Mouse (Mus musculus): ENCODE results near the gene Itpr1.
A peak's percentile ranks its signal among the peaks of the same experiment; 100 is the strongest.

The Itpr1 gene

DNA sequence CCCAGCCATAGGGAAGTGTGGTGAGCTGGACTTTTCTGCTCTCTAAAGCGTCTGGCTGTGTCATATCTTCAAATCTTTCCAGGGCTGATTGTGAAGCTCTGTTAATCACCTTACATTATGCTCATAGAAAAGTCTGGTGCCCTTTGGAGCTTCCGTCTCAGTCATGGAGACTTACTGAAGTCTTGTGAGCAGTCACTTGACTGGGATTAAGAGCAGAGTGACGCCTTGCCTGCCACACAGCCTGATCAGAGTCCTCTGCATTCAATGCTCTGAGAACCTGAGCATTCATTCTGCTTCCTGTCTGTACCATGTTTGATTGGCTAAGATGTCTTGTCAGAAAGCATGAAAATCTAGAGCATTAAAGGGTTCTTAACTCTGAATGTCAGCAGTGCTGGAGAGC is 314.7 kb downstream of the Itpr1 start:
- DNase-seq: no peak

DNA sequence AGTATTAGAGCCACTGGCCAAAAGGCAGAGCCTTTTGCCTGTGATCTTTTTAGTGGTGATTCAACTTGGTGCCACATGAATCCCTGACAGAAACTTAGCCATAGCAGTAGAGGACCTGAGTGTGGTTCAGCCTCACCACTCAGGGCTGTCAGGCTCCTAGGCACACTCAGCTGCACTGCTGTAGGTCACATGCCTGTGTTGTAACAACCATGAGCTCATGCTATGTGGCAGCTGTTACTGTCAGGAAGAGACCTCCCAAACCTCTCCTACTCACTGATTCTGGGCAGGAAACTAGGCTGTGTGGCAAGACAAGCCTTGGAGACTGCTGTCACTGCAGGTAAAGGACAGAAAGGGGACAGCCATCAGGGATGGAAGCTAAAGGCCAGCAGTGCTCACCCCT is 315.1 kb downstream of the Itpr1 start:
- no peak for DNase-seq

DNA sequence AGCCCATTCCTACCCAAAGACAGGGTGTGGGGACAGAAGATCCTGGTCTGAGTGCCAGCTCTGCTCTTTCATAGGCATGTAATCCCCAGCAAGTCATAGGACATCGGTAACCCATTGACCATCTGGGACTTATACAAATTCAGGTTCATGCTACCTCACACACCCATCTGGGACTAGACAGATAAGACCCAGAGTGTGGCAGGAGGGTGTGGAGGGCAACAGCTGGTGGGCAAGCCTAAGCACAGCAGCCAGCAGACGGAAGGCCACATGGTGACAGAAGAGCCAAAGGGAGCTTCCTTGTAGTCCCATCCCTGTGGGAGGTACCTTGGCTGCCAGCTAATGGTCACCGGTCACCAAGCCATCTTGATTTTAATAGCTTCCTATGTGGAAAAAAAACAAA is 316.3 kb downstream of the Itpr1 start:
- DNase-seq: no peak

DNA sequence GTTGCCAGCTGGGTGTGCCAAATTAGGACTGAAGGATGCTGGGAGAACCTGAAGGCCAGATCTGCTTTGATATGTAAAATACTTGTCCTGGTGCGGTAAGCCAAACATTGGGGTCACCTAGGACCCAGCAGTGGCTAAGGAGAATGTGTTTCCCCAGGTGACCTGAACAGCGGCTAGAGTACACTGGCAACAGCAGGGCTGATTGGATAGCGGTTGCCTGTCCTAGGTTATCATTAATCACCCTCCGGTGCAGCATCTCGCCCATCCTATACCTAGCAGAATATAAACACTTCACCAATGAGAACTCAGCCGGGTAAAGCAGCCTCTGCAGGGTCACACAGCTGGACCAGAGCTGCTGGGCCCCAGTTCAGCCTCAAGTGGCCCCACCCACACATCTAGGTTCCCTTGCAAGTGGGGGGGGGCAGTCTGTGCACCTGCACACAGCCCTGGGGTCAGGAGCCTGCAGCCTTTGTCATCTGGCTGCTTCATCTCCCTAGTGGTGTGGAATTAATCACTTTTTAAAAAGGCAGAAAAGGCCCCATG is 318.0 kb downstream of the Itpr1 start:
- no peak for DNase-seq

DNA sequence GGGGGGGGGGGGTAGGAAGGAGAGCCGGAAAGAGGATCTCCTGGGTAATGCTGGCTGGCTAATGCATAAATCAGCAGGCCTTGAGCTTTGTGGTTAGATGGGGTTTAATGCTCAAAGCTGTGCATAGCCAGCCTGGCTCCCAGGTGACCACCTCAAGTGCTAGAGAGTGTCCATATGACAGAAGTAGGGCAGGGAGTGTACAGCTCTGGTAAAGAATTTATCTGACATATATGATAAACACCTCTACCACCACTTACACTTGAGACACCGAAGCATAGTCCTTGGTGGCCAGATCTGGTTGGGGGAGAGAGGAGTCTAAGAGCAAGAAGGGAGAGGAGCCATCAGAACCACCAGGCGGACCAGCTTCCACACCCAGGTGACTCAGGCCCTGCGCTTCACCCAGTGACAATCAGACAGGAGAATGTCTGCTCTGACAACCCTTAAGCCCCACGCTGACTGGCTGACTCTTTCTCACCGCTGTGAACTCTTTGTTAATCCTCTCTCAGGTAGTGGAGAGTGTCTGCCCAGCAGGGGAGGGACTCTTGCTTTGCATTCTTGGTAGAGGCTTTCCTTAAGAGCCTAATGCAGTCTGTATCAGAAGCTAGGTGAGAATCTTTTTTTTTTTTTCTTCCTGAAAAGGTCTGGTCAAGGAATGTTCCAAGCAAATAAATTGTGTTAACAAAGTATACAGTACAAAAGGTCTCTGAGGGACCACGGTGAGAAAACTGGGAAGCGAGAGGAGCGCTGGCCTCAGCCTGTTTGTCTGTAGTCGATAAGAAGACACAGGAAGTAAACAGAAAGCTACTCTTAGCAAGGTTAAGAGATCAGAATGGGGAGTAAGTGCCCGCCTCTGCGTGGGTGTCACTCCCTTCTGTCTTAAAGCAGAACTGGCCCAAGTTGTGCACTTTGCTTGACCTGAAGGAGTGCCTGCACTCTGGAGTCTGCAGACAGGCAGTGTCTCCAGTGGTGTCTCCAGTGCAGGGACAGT is 318.7 kb downstream of the Itpr1 start:
- DNase-seq: no peak

DNA sequence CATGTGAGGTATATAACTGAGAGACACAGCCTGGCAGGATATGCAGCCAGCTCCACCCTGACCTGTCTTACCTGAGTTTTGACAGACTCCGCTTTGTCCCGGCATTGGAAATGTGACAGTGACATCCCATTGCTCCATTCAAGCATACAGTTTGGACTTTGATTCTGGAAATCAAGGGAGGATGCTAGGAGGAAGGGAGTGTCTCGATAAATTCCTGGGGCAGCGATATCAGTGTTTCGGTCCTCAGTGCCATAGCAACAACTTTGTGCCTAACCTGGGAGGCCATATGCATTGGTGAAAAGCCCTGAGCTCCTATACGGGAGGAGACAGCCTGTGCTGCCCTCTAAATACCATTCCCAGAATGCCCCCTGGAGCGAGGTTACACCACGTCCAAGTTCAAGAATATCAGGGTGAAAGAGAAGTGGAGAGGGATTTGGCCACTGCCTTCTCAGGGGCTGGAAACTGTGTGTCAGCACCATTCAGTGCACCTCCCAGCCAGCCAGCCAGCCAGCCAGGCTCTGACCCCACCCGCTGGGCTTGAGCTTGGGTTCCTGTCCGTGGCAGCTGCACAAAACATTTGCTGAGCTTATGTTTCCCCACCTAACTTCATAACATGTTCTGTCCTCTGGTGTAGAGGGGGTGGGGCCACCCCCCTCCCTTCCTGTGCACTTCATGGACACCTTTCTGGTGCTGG is 319.7 kb downstream of the Itpr1 start:
- no peak for DNase-seq

DNA sequence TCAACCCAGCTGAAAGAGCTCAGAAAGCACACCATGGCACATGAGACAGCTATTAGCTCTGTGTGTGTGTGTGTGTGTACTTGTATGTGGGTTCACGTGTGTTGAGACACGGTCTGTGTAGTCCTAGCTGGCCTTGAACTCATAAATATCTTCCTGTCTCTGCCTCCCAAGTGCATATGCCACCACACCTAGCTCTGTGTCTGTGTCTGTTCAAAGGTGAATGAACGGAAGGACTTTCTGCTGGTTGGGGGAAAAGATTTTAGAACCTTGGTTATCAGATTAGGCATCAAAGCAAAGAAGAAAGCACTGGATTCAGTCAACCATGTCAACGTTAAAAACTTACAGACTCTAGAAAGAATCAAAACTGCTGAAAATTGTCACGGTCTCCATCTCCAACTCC is 321.2 kb downstream of the Itpr1 start:
- no peak for DNase-seq

DNA sequence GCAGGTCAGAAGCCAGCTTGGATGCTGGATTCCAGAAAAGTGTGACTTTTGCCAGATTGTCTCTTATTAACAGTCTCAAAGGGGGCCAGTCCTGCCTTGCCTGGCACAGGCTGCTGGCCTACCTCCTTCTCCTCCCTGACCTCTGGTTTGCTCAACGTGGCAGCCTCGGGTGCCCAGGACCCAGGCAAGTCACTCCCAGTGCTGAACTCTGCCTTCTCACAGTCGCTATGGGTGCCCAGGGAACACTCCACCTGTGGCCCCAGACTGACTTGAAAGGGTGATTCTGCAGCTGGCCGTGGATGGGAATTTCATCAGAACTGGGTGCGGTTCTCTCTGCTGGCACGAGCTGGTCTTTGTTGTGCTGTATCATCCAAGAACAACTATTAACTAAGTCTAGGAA is 321.7 kb downstream of the Itpr1 start:
- DNase-seq: no peak

DNA sequence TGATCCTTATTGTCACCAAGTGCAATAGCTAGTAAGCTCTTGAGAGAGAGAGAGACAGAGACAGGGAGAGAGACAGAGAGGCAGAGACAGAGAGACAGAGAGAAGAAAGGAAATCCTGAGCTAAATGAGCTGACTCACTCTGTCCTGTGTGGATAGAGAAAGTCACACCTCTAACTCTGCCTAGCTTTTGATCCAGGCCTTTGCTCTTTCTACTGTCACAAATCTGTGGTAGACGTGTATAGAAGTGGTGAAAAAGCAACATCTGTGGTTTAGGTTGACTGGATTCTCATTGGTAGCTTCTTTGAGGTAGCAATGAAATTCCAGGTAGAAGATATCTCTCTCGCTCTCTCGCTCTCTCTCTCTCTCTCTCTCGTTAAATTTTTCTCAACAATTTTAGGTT is 322.4 kb downstream of the Itpr1 start:
- DNase-seq: no peak

DNA sequence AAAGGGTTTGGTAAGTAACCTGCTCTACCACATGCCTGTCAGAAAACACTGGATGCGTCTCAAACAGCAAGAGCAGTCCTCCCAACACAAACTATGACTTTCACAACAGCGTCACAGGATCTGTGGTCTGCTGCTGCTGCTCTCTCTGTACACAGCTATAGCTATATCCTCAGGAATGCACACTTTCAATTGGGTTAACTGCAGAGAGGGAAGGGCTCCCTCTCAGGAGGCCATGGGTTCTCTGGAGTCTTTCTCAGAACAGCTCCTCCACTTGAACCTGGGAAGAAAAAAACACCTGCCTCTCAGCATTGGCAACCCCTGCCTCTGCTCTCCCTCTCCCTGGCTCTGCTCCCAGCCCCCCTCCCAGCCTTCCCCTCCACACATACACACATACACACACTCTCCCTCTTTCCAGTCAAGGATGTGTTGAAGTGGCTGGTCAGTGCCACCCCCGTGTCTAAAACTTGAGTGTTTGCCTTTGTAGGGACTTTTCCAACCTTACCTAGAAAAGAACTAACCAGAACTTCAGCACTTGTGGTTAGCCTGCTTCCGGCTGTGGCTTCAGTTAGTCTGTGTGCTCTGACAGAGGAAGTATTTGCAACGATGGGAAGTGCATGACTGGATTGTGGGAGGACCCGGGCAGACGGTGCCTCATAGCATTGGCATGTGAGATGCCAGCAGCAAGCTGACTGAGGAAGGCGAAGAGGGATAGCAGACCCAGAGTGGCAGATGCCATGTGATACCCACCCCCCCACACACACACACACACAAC is 323.8 kb downstream of the Itpr1 start:
- DNase-seq: no peak

DNA sequence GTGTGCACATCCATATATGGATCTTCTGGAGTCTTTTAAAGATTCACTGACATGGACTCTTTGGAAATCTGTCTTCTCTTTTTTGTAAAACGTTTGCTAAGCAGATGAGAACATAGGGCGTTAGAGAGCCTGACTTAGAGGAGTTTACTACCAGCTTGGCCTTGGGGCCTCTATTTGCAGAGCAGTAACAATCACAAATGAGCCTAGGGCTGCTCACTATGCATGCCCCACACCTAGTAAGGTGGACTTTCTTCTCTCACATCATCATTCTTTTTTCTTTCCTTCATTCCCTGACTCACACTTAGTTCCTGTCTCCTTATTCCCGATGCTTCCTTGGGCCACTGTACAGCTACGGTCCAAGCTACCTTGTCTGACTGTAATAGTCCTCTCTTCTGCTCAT is 325.5 kb downstream of the Itpr1 start:
- no peak for DNase-seq

DNA sequence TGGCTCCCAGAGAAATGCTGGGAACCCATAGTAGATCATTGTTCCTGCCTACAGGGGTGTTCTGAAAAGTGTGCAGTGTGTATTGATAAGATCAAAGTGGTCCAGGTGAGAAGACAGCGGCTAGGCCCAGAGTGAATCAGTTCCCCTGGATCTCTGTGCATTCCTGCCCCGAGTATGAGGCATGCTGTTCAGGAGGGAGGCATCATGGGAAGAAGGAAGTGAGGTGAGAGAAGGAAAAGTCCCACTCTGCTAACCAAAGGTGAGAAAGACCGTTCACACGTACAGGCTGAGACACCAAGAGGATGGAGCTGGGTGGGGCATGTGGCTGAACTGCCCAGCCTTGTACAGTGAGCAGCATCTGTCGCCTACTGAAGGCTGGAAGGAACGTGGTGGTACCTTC is 327.5 kb downstream of the Itpr1 start:
- DNase-seq: no peak

DNA sequence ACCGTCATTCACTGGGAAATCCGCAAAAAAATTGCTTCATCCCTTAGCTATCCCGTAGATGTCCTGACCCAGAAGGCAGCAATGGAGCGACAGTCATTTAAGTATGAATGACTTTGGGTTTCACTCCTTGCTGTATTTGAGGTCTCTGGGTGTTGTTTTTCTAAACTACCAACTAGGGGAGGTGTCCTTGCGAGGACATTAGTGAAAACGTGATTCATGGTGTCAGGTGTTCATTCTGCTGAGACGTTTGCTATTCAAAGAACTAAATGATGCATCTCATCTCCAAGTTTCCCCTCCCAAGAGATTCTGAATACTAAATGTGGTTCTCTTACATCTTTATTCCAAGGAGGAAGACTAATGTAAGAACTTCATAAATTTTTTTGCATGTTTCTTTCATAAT is 332.0 kb downstream of the Itpr1 start:
- no peak for DNase-seq

DNA sequence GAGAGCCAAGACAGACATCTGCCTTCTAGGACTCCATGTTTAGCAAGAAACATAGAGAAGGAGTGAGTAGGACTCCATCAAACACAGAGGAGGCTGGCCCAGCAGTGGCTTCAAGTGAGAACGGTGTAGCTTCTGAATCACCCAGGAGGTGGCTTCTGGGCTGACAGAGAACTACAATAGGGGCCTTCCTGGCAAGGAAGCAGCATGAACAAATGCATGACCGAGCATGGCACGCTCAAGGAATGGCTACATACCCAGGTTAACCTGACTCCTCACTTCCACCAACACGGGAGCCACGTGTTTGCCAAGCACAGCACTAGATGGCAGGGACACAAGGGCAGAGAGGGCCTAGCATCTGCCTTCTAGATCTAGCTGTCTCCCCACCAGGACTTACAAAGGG is 332.6 kb downstream of the Itpr1 start:
- no peak for DNase-seq

DNA sequence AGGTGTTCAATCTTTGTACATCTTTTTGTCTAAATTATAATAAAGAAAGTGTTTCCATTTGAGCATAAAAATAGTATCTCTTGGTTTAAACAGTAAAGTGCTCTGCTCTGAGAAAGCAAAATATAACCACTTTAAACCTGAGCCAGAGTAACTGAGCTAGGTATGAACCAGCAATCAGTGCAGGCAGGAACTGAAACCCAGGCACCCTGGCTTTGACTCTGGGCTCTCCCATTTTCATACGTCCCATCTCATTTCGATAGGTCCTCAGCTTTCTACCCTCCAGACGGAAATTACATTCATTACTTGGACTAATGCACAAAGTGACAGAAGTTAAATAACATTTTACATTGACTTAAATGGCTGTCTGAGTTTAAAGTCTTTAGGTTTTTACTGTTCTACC is 335.5 kb downstream of the Itpr1 start:
- DNase-seq: no peak

DNA sequence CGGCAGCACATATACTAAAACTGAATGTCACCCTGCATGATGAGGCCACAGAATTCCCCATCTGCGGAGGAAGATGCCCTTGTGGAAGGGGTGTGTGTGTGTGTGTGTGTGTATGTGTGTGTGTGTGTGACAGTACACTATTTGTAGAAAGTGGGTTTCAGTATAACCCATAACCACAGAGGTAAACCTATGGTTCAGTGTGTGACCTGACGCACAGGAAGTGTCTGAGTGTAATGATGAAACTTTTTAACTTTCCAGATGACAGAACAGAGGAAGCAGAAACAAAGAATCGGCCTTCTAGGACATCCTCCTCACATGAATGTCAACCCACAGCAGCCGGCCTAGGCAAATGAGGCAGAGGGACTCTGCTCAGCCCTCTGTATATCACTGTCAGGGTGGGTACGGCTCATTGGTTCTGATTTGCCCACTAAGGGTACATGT is 336.6 kb downstream of the Itpr1 start:
- DNase-seq: no peak

DNA sequence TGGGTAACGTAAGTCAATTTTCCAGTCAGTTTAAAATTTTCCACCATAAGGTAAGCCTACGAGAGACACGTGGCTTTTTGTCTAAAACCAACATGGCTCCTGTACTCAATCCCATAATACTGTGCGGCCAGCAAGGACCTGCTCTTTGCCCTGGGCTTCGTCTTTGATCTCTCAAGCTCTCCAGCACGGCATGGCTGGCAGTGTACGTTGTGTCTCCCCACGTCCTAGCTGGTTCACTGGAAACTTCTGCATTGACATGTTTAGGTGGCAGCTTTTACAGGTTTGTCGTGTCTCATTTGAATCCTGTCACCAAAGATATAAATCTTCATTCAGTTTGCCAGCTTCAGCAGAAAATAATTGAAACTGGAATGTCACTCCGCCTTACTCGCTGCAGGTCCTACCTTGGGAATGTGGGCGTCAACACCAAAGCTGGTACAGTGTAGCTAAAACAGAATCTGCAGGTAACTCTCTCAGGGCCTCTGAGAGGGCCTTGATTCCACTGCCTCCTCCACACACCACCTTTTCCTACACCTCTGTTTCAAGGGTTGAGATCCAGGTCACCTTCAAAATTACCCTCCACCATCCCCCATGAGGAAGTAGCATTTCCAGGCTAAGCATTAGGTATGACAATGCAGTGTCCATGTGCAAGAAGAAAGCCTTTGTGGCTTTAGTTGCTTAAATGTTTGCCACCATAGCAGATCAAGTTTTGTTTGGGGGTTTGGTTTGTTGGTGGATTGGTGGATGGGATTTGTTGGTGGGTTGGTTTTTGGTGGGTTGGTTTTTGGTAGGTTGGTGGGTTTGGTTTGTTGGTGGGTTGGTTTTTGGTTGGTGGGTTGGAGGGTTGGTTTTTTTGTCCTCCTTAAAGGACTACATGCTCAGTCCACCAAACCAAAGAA is 339.1 kb downstream of the Itpr1 start:
- DNase-seq: no peak

DNA sequence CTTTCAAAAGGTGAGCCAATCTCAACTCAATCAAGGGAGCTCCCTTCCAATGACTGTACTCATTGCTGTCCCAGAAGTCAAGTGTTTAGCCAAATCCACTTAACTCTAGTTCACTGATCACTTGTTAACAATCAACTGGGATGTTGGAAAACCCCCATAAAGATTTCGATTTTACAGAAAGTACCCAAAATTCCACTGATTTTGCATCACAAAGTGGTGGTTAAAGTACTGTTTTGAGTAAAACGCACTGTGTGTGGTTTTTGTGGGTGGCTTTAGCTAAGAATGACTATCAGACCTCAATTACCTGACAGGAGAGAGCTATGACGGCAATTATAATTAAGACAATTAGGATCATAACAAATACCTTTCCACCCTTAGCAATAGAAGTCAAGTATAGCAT is 340.1 kb downstream of the Itpr1 start:
- no peak for DNase-seq

DNA sequence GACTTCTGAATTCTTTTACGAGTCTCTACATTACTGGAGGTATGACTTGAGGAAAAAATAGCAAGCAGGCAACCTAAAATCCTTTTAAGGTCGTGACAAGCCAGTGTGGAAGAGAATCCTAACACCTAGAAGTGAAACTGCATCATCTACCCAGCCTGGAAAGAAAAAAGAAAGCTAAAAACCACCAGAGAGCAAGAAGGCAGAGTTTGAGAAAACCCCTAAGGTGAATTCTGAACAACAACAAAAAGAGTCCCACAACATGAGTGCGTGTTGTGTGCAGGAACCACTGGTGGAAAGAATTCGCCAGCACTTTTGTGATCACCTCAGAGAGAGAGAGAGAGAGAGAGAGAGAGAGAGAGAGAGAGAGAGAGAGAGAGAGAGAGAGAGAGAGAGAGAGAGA is 340.6 kb downstream of the Itpr1 start:
- no peak for DNase-seq

DNA sequence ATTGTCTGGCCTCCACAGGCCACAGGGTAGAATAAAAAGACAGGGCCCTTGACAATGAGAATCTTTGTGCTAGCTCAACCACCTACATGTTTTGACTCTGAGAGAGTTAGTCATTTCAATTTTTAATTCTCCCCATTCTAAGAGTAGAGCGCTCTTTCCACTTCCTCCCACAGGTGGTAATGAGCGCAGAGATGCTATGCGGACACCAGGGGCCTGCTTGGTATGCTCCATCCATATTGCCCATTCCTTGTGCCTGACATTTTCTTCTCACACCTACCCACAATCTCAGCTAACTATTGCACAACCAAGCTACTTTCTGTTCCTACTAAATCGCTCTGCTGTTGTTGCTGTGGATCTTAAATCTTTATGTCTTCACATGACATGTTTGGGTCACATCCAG is 341.5 kb downstream of the Itpr1 start:
- DNase-seq: peak; percentile 29

DNA sequence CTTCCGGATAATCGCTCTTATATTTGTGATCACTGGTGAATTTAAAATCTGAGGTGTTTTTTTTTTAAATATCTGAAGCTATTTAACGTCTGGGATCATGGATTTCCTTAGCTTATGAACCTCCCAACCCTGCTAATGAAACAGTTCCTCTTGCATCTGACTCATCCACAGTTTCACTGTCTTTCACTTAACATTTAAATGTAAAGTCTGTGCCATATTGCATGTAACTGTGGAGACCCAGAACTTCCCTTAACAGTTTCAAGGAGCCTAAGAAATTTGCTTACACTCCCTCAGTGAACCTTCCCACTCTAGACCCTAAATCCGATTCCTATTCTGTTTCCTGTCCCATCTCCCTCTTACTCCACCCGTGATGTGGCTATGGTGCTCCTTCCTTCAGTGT is 342.0 kb downstream of the Itpr1 start:
- no peak for DNase-seq

All from right cerebral cortex, postnatal 25 days (tissue).